Mouse (Mus musculus) CH12.LX (cell line): ENCODE data around the gene Best3. TPM values are rescaled to one million over a fixed set of nuclear protein-coding genes. Genes with fewer than 3 reads are reported as not detected.

Experiments used
- DNase-seq: peaks from one replicate; pipeline ENCODE4 v3.0.0-alpha.2; 2013; ENCODE audit errors: extremely low read depth
- H3K27ac ChIP-seq: 2 replicates; pipeline ENCODE4 v1.5.1; 2012; ENCODE audit warnings: low read depth, mild to moderate bottlenecking, control low read depth, moderate library complexity; ENCODE audit not compliant: insufficient read depth
- H3K27me3 ChIP-seq: replicated peaks from 2 replicates; pipeline ENCODE3; 2012; ENCODE audit warnings: inconsistent platforms
- H3K36me3 ChIP-seq, 2 experiments: replicated peaks in 1 of 2; 2 replicates each; pipeline versions ENCODE3 to v1.6.1; 2012; ENCODE audit warnings: inconsistent platforms in 1 of 2, low read length in 1 of 2, mild to moderate bottlenecking in 1 of 2, mixed read lengths in 1 of 2, moderate library complexity in 1 of 2; ENCODE audit not compliant: control insufficient read depth in 1 of 2, insufficient read depth in 1 of 2
- H3K4me1 ChIP-seq, 2 experiments: 2 replicates each; pipeline ENCODE4 v1.6.1; 2012; ENCODE audit warnings: inconsistent platforms in 1 of 2, moderate library complexity in 1 of 2; ENCODE audit not compliant: insufficient read depth in 2 of 2, control insufficient read depth in 1 of 2
- H3K4me2 ChIP-seq: 2 replicates; pipeline ENCODE4 v1.6.1; 2012; ENCODE audit warnings: low read depth, mild to moderate bottlenecking, control low read depth; ENCODE audit not compliant: poor library complexity, insufficient read depth, severe bottlenecking
- H3K4me3 ChIP-seq, 3 experiments: fragments of 150-350 bp in 1 of 3; sonication (generic) in 1 of 3; replicated peaks in 1 of 3; 2 replicates each; pipeline versions ENCODE3 to v1.5.1; 2011 to 2012; ENCODE audit warnings: low read depth in 2 of 3, low read length in 2 of 3, mild to moderate bottlenecking in 2 of 3, moderate library complexity in 2 of 3, control low read depth in 1 of 3, improper control_type of control experiment in 1 of 3, inconsistent platforms in 1 of 3, mixed read lengths in 1 of 3; ENCODE audit not compliant: poor library complexity in 1 of 3
- H3K79me2 ChIP-seq: replicated peaks from 2 replicates; pipeline ENCODE4 v1.6.1; 2012; ENCODE audit warnings: mild to moderate bottlenecking, moderate library complexity; ENCODE audit not compliant: control insufficient read depth, poor library complexity, insufficient read depth, severe bottlenecking; ENCODE audit errors: extremely low read depth
- H3K9ac ChIP-seq: 2 replicates; pipeline ENCODE4 v1.6.1; 2012; ENCODE audit warnings: low read depth, mild to moderate bottlenecking, control low read depth, moderate library complexity; ENCODE audit not compliant: insufficient read depth
- H3K9me3 ChIP-seq: replicated peaks from 2 replicates; pipeline ENCODE3; 2012; ENCODE audit warnings: low read length, inconsistent platforms, mixed read lengths
- BHLHE40 ChIP-seq: IDR thresholded peaks from 2 replicates; pipeline ENCODE4 v1.6.1; 2011; ENCODE audit warnings: mild to moderate bottlenecking, low read depth, low read length, improper control_type of control experiment
- CHD1 ChIP-seq: IDR thresholded peaks from 2 replicates; pipeline ENCODE4 v1.6.1; 2012; ENCODE audit warnings: low read depth, low read length, improper control_type of control experiment, inconsistent platforms
- CTCF ChIP-seq, 2 experiments: IDR thresholded peaks in 1 of 2; conservative IDR thresholded peaks in 1 of 2; 2 replicates each; pipeline ENCODE4 v1.5.1; 2011 to 2012; ENCODE audit warnings: low read depth in 2 of 2, low read length in 2 of 2, improper control_type of control experiment in 1 of 2, inconsistent platforms in 1 of 2, mild to moderate bottlenecking in 1 of 2, moderate library complexity in 1 of 2
- ELF1 ChIP-seq: IDR thresholded peaks from 2 replicates; pipeline ENCODE4 v1.6.1; 2014; ENCODE audit warnings: low read depth, mild to moderate bottlenecking, inconsistent platforms, low read length, improper control_type of control experiment
- EP300 ChIP-seq: IDR thresholded peaks from 2 replicates; pipeline ENCODE4 v1.6.1; 2011; ENCODE audit warnings: low read length, improper control_type of control experiment
- JUN ChIP-seq: IDR thresholded peaks from 2 replicates; pipeline ENCODE4 v1.6.1; 2011; ENCODE audit warnings: low read depth, mild to moderate bottlenecking, low read length, improper control_type of control experiment, moderate library complexity; ENCODE audit not compliant: insufficient read depth
- JUND ChIP-seq: conservative IDR thresholded peaks from 2 replicates; pipeline ENCODE4 v1.6.1; 2011; ENCODE audit warnings: low read depth, low read length, improper control_type of control experiment
- MAFK ChIP-seq: IDR thresholded peaks from 2 replicates; pipeline ENCODE4 v1.6.1; 2011; ENCODE audit warnings: low read length, improper control_type of control experiment; ENCODE audit not compliant: insufficient replicate concordance
- MAX ChIP-seq: IDR thresholded peaks from 2 replicates; pipeline ENCODE4 v1.6.1; 2011; ENCODE audit warnings: low read length, improper control_type of control experiment
- MXI1 ChIP-seq: IDR thresholded peaks from 2 replicates; pipeline ENCODE4 v1.6.1; 2011; ENCODE audit warnings: mild to moderate bottlenecking, low read depth, low read length, improper control_type of control experiment
- NELFE ChIP-seq: IDR thresholded peaks from 2 replicates; pipeline ENCODE4 v1.6.1; 2011; ENCODE audit warnings: low read depth, low read length, improper control_type of control experiment
- NRF1 ChIP-seq: IDR thresholded peaks from 2 replicates; pipeline ENCODE4 v1.6.1; 2014; ENCODE audit warnings: low read depth, mild to moderate bottlenecking, inconsistent platforms, low read length, improper control_type of control experiment, moderate library complexity
- POLR2A ChIP-seq: IDR thresholded peaks from 2 replicates; pipeline ENCODE4 v1.6.1; 2011; ENCODE audit warnings: low read depth, mild to moderate bottlenecking, improper control_type of control experiment, low read length
- RAD21 ChIP-seq: IDR thresholded peaks from 2 replicates; pipeline ENCODE4 v1.6.1; 2011; ENCODE audit warnings: low read depth, mild to moderate bottlenecking, low read length, improper control_type of control experiment, moderate library complexity
- SIN3A ChIP-seq: IDR thresholded peaks from 2 replicates; pipeline ENCODE4 v1.6.1; 2012; ENCODE audit warnings: low read length, improper control_type of control experiment, inconsistent platforms
- UBTF ChIP-seq: IDR thresholded peaks from 2 replicates; pipeline ENCODE4 v1.6.1; 2012; ENCODE audit warnings: low read depth, mild to moderate bottlenecking, inconsistent platforms, low read length, improper control_type of control experiment, moderate library complexity
- ZMIZ1 ChIP-seq: IDR thresholded peaks from 2 replicates; pipeline ENCODE4 v1.6.1; 2012; ENCODE audit warnings: low read depth, mild to moderate bottlenecking, inconsistent platforms, low read length, improper control_type of control experiment
- dilution Hi-C: fragments of 300-500 bp; cut with MboI; formaldehyde crosslinking; loops from 2 replicates; pipeline ENCODE4 v1.14.3; 2020; ENCODE audit warnings: low sequenced_read_pairs; ENCODE audit not compliant: extremely low pct_unique_long_range_greater_than_20kb, extremely low pct_ligation_motif_present
- in situ Hi-C: fragments of 300-500 bp; cut with MboI; formaldehyde crosslinking; loops from 3 replicates; pipeline ENCODE4 v1.14.3; 2019; ENCODE audit warnings: low sequenced_read_pairs, low pct_ligation_motif_present, low pct_unique_long_range_greater_than_20kb, mixed read lengths
- polyA plus RNA-seq: library from polyadenylated mRNA; unstranded; fragments of >175 nt; gene quantifications from 2 replicates; pipeline ENCODE4 v1.2.1, GENCODE M21; 2012; ENCODE audit warnings: low read depth; ENCODE audit not compliant: insufficient read length
- total RNA-seq, 2 experiments: library from RNA; depleted of rRNA; stranded (reverse); fragments of 300-350 nt in 1 of 2; fragments of >200 nt in 1 of 2; gene quantifications; 2 replicates each; pipeline ENCODE4 v1.2.3; 2012 to 2014

The Best3 gene
- total and polyA plus RNA-seq, 3 experiments: not detected

DNA sequence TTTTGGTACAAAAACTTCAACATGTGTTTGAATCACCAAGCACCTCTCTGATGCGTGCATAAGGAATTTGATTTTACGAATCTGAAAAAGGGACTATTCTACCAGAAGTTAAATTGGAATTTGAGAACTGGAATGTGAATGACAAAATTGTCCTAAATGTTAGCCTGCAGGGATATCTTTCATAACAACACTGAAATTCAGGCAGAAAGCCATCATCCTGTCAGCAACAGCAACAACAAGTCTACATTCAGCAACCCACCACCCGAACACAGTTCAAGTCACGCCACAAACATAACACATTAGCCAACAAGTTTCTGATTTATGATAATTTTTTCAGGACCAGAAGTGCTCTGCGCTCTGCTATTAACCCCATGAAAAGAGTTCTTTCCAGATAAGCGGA lies 30.9 kb upstream of the Best3 start:
- H3K79me2 ChIP-seq: no peaks in the 10 kb centered on the region
- dilution Hi-C loops (no loop called here), in situ Hi-C loops (no loop called here)
- H3K4me2 ChIP-seq: no peak overlapping the region
- no peak for TF ChIP-seq JUND
- no peak for TF ChIP-seq ELF1
- TF ChIP-seq CHD1: no peak
- TF ChIP-seq BHLHE40: no peak
- TF ChIP-seq SIN3A: no peak
- DNase-seq: no peak
- peaks cover 0 to 9% of the 10 kb centered on the region in 2 experiments; a peak in 2 of 4 replicates for H3K4me1 ChIP-seq
- no peak overlapping the region for H3K27ac ChIP-seq
- no peak overlapping the region for H3K9ac ChIP-seq
- H3K36me3 ChIP-seq: peaks cover 3 to 55% of the 10 kb centered on the region in 2 experiments
- peaks cover 4% of the 10 kb centered on the region for H3K9me3 ChIP-seq
- H3K27me3 ChIP-seq: no peaks in the 10 kb centered on the region
- H3K4me3 ChIP-seq: no peak overlapping the region

DNA sequence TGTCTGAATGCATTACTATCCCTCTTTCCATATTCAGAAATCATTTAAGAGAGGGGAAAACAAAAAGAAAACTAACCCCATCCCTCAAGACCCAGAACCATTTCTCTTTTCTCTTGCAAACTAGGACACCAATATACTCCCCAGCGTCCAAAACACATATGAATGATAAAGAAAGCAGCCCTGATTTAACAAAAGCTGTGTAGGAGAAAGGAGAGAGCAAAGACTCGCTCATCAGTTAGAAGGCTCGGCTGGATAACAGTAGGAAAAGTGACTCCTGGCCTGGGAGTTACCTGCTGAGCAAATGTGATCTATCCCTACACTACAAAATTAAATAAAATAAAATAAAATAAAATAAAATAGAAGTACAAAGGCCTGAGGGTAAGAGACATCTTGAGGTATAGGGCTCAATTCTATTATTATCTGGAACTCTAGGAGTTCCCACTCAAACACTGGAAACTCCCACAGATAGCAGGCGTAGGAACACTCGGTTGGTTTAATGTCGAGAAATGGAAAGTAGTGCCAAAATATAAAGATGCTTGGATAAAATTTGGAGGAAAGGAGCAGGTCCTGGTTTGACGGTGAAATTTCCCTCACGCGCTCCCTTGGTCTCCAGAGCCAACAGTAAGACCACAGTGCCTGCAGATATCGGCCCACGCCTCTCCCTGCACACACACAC lies 29.5 kb upstream of the Best3 start:
- Histone ChIP-seq H3K9ac (no peak overlapping the region), H3K79me2 (no peaks in the 10 kb centered on the region), H3K27ac (no peak overlapping the region), H3K4me3 (no peak overlapping the region), H3K4me1 (peaks cover 0 to 3% of the 10 kb centered on the region in 2 experiments; a peak in 1 of 4 replicates), H3K36me3 (peaks cover 3 to 58% of the 10 kb centered on the region in 2 experiments), H3K9me3 (peaks cover 4% of the 10 kb centered on the region)
- TF ChIP-seq ZMIZ1: no peak
- no peak for TF ChIP-seq MAX
- no peak for TF ChIP-seq MAFK
- no peak for TF ChIP-seq RAD21
- TF ChIP-seq JUN: no peak
- TF ChIP-seq UBTF: no peak
- TF ChIP-seq CTCF (conservative IDR thresholded peaks at IDR 0.05 in 1 of 2, IDR thresholded peaks at IDR 0.05 in 1 of 2; ENCODE audit: low read depth in 2 of 2, low read length in 2 of 2): no peak
- TF ChIP-seq EP300: no peak
- no peak for TF ChIP-seq MXI1
- no peak for TF ChIP-seq POLR2A
- no peak for TF ChIP-seq NELFE
- no peak for TF ChIP-seq NRF1
- TF ChIP-seq, all 38 proteins: peak for 0
- dilution Hi-C loops (no loop called here), in situ Hi-C loops (no loop called here)
- no peaks in the 10 kb centered on the region for H3K27me3 ChIP-seq
- H3K4me2 ChIP-seq: no peak overlapping the region
- no peak for DNase-seq
